Mouse (Mus musculus) embryo, embryonic 9.5 days (tissue): ENCODE results near the gene Gm3880.
"Not testable (repeated sequence)": the region's sequence is repeated elsewhere in the genome, so short reads cannot be mapped to it uniquely, and the experiment has no call there.

Source experiments
- DNase-seq: peaks from one replicate; pipeline ENCODE4 v3.0.0-alpha.2; 2017; ENCODE audit errors: extremely low spot score

Gm3880 gene

GRCm38 (mm10) chrX:102686872-102687271 is at the start of gene Gm3880:
Gene Gm3880 (minus strand): TSS chrX:102686972.
- not testable (repeated sequence) for DNase-seq

- not testable (repeated sequence) for DNase-seq
These were observed 37.5 kb upstream of the Gm3880 start for GRCm38 (mm10) chrX:102724226-102724625.

GRCm38 (mm10) chrX:102707535-102707934 is 20.8 kb upstream of the Gm3880 start, which contains the start of the genes Gm9112 and Dmrtc1b:
Gene Gm9112 (minus strand): TSS chrX:102707635.
Gene Dmrtc1b (plus strand): TSS chrX:102707865.
- DNase-seq, result not testable (repeated sequence)

- peak; percentile 0 for DNase-seq
These were observed 13.9 kb upstream of the Gm3880 start for GRCm38 (mm10) chrX:102700636-102701035.

DNA sequence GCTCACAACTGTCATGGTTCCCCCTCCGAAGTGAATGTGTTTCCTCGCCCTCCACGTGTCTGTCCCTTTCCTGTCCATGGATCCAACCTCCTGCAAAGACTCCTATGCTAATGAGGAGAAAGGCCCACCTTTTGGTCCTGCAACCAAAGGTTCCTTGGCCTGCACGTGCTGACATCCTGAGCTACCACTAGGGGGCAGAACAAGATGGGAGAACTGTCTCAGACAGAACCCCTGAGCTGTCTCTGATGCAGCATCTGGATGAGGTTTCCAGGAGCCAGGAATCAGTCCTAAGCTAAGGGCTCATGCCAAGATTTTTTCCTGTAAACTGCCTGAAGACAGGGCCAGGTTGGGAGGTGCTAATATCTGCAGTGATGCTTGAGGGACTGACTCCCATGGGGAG is 2.5 kb upstream of the Gm3880 start:
- peak; percentile 13 for DNase-seq

- DNase-seq, result not testable (repeated sequence)
These were observed 2.1 kb downstream of the Gm3880 start for GRCm38 (mm10) chrX:102684706-102685105.

DNA sequence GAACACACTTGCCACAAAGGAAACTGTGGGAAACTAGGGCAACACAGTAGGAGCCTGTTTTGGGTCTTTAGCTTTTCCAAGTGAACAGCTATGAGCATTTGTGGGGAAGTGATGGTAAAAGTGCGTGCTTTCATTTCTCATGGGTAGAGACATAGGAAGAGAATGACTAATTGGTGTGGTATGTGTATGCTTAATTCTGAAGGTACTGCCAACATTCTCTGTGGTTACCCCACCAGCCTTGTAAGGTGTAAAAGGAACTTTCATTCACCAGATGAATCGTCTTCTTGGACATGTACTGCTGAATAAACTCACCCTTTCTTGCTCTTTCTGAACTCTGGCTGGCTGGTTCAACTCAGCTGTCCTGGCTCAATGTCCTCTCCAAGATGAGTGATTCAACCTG is 20.1 kb downstream of the Gm3880 start:
- no peak for DNase-seq

- peak; percentile 5 for DNase-seq
These were observed 26.1 kb downstream of the Gm3880 start for GRCm38 (mm10) chrX:102660712-102661111.

DNA sequence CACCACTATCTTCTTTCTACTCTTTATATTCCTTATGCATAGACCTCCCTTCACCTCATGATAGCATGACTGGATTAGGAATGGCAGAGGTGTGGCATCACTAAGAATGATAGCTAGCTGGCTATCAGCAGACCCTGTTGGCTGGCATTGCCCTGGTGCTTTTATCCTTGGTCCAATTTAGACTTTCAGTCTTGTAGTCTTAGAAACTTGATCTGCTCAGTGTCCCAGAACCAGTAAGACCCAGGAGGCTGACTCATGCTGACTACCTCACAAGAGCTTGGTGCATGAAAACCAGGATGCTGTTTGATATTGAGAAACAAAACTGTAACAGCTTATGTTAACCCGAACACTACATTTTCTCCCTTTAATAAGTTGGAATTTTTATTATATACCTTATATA is 41.1 kb downstream of the Gm3880 start:
- no peak for DNase-seq

GRCm38 (mm10) chrX:102645146-102645545 is 41.6 kb downstream of the Gm3880 start:
- no peak for DNase-seq

GRCm38 (mm10) chrX:102644573-102644951 is 42.2 kb downstream of the Gm3880 start:
- DNase-seq, result peak; percentile 3

DNA sequence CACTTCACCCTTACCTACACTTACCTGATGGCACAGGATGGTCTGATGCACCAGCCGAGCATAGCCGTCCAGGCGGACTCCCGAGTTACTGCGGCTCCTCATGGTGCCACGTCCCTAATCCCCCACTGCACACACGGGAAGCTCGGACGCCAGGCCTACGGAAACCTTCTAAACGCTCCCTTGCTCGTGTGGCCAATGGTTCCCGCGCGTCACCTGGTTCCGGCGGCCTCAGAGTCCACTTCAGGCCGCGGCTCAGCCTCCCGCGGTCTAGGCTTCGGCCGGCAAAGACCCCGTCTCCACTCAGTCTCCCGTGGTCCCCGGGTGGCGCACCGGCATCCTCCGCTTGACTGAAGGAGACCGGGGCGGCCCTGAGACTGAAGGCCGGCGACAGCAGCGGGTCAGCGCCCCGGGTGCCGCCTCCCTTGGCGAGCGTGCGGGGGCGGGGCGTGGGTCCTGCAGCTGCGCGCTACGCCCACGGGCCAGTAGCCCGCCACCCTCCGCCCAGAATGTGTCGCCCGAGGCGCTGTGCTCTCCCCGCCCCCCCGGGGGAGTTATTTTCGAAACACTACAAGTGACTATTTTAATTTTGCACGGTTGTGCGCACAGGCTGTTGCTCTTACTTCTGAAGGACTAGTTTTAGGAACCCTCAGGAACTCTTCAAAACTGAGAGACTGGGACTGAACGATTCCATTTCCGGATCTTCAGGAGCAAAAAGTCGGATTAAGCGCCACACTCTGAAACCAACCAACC is 42.8 kb downstream of the Gm3880 start, which contains the start of gene Phka1:
TSS of gene Phka1 (minus strand) at position 424 of the 750 bp plus-strand sequence.
- DNase-seq, result peak; percentile 45
